9 mouse cellular contexts compared by ENCODE assay signal in genomic region chr15:102393584-102394014, GRCm38 (mm10). TPM values are rescaled to one million over a fixed set of nuclear protein-coding genes. Genes with fewer than 3 reads are reported as not detected.
DNase-seq lines count a peak whose midpoint lies in the region; ATAC-seq and TF ChIP-seq lines count a peak whose summit lies in the region.
"Had no signal": no experiment of that assay in that cellular context is flagged by ENCODE, and none has a peak within 500 bp of the region (broad histone marks: within the 10 kb centered on the region; RNA-seq: fewer than 3 reads in every experiment).

No protein-coding gene starts in this region.

- H3K4me1 ChIP-seq in midbrain, embryonic 11.5 days (ENCODE audit: control insufficient read depth, insufficient read depth, low read length): peaks cover 10% of the 10 kb centered on the region
- peaks cover 8% of the 10 kb centered on the region; the same call in 1 of the 2 replicates for H3K4me1 ChIP-seq in midbrain, embryonic 13.5 days (replicated peaks)
- H3K4me1 ChIP-seq in embryonic facial prominence, embryonic 15.5 days: peaks cover 13% of the 10 kb centered on the region
- peaks cover 21 to 33% of the 10 kb centered on the region in 2 experiments for H3K4me1 ChIP-seq in liver, embryonic 14.5 days (replicated peaks; ENCODE audit: control insufficient read depth in 2 of 2, insufficient read depth in 2 of 2, low read length in 1 of 2)
- no peaks in the 10 kb centered on the region for H3K4me1 ChIP-seq in stomach, postnatal 0 days (replicated peaks; ENCODE audit: control insufficient read depth, insufficient read depth)
- H3K4me1 ChIP-seq in cerebellum, adult 2 months (ENCODE audit: control insufficient read depth, insufficient read depth, low read length): no peaks in the 10 kb centered on the region

- no peak overlapping the region for H3K4me3 ChIP-seq in midbrain, embryonic 11.5 days (ENCODE audit: low read depth, low read length)
- no peak overlapping the region for H3K4me3 ChIP-seq in midbrain, embryonic 13.5 days (replicated peaks)
- no peak overlapping the region for H3K4me3 ChIP-seq in embryonic facial prominence, embryonic 15.5 days (replicated peaks)
- no peak overlapping the region for H3K4me3 ChIP-seq in liver, embryonic 14.5 days (ENCODE audit: insufficient read depth in 1 of 2, low read depth in 2 of 2, low read length in 2 of 2)
- no peak overlapping the region for H3K4me3 ChIP-seq in stomach, postnatal 0 days (ENCODE audit: low read depth, low read length)
- H3K4me3 ChIP-seq in cerebellum, adult 2 months (replicated peaks; ENCODE audit: insufficient read depth, low read depth, low read length): no peak overlapping the region

- peaks cover 6% of the 10 kb centered on the region; the same call in 1 of the 2 replicates for H3K27me3 ChIP-seq in midbrain, embryonic 11.5 days (ENCODE audit: control insufficient read depth, insufficient read depth, low read length)
- H3K27me3 ChIP-seq in midbrain, embryonic 13.5 days: peaks cover 10% of the 10 kb centered on the region
- H3K27me3 ChIP-seq in embryonic facial prominence, embryonic 15.5 days: no peaks in the 10 kb centered on the region
- no peaks in the 10 kb centered on the region for H3K27me3 ChIP-seq in liver, embryonic 14.5 days (ENCODE audit: control insufficient read depth, insufficient read depth, low read length)
- no peaks in the 10 kb centered on the region for H3K27me3 ChIP-seq in stomach, postnatal 0 days (ENCODE audit: control insufficient read depth, insufficient read depth, low read length)
- no peaks in the 10 kb centered on the region for H3K27me3 ChIP-seq in cerebellum, adult 2 months (ENCODE audit: control insufficient read depth, insufficient read depth, low read length)

- H3K9me3 ChIP-seq in midbrain, embryonic 11.5 days (ENCODE audit: control insufficient read depth, low read length): no peaks in the 10 kb centered on the region
- H3K9me3 ChIP-seq in midbrain, embryonic 13.5 days: no peaks in the 10 kb centered on the region
- H3K9me3 ChIP-seq in embryonic facial prominence, embryonic 15.5 days (replicated peaks): no peaks in the 10 kb centered on the region
- no peaks in the 10 kb centered on the region for H3K9me3 ChIP-seq in liver, embryonic 14.5 days (ENCODE audit: control insufficient read depth, low read length)
- no peaks in the 10 kb centered on the region for H3K9me3 ChIP-seq in stomach, postnatal 0 days (ENCODE audit: control insufficient read depth, low read length)

- no peak overlapping the region for H3K9ac ChIP-seq in midbrain, embryonic 11.5 days (ENCODE audit: low read length)
- H3K9ac ChIP-seq in midbrain, embryonic 13.5 days (replicated peaks): no peak overlapping the region
- no peak overlapping the region for H3K9ac ChIP-seq in embryonic facial prominence, embryonic 15.5 days
- no peak overlapping the region for H3K9ac ChIP-seq in liver, embryonic 14.5 days (replicated peaks)
- no peak overlapping the region for H3K9ac ChIP-seq in stomach, postnatal 0 days (ENCODE audit: low read length)

- no peak overlapping the region for H3K4me2 ChIP-seq in midbrain, embryonic 11.5 days
- H3K4me2 ChIP-seq in midbrain, embryonic 13.5 days (replicated peaks): no peak overlapping the region
- no peak overlapping the region for H3K4me2 ChIP-seq in embryonic facial prominence, embryonic 15.5 days (replicated peaks)
- H3K4me2 ChIP-seq in liver, embryonic 14.5 days (ENCODE audit: low read depth): no peak overlapping the region
- H3K4me2 ChIP-seq in stomach, postnatal 0 days (replicated peaks; ENCODE audit: low read depth): no peak overlapping the region

- DNase-seq in midbrain, embryonic 11.5 days (ENCODE audit: low spot score, missing footprints): peak; percentile 89
- no peak for DNase-seq in liver, embryonic 14.5 days (ENCODE audit: low read depth in 3 of 3, low spot score in 3 of 3)
- no peak for DNase-seq in stomach, postnatal 0 days (ENCODE audit: low spot score)
- DNase-seq in frontal cortex, postnatal 10 days (ENCODE audit: low spot score in 2 of 2): no peak
- DNase-seq in layer of hippocampus, postnatal 10 days (ENCODE audit: low spot score in 2 of 2): no peak
- DNase-seq in cerebellum, adult 2 months: no peak
- DNase-seq: adrenal gland, postnatal 10 days had no signal

- no peak for TF ChIP-seq POLR2A in cerebellum, adult 2 months (IDR thresholded peaks at IDR 0.05; ENCODE audit: borderline replicate concordance, insufficient read depth, low read length)

- no peak for TF ChIP-seq CTCF in liver, embryonic 14.5 days (IDR thresholded peaks at IDR 0.05; ENCODE audit: low read depth)
- no peak for TF ChIP-seq CTCF in stomach, postnatal 0 days (IDR thresholded peaks at IDR 0.05; ENCODE audit: low read depth)
- no peak for TF ChIP-seq CTCF in cerebellum, adult 2 months (IDR thresholded peaks at IDR 0.05; ENCODE audit: borderline replicate concordance, insufficient read depth, low read depth, low read length)

- H3K27ac ChIP-seq in midbrain, embryonic 11.5 days (ENCODE audit: low read depth, low read length): no peak overlapping the region
- no peak overlapping the region for H3K27ac ChIP-seq in midbrain, embryonic 13.5 days
- peak overlapping the region; percentile 51 for H3K27ac ChIP-seq in embryonic facial prominence, embryonic 15.5 days (replicated peaks)
- peak overlapping the region; percentile 48; the same call in 1 of the 2 replicates for H3K27ac ChIP-seq in liver, embryonic 14.5 days
- peak overlapping the region; percentile 81 for H3K27ac ChIP-seq in stomach, postnatal 0 days (replicated peaks)
- no peak overlapping the region for H3K27ac ChIP-seq in cerebellum, adult 2 months (ENCODE audit: insufficient read depth, low read length)

- H3K36me3 ChIP-seq in midbrain, embryonic 11.5 days (ENCODE audit: control insufficient read depth, insufficient read depth, low read length): no peaks in the 10 kb centered on the region
- no peaks in the 10 kb centered on the region for H3K36me3 ChIP-seq in midbrain, embryonic 13.5 days
- H3K36me3 ChIP-seq in embryonic facial prominence, embryonic 15.5 days: no peaks in the 10 kb centered on the region
- no peaks in the 10 kb centered on the region for H3K36me3 ChIP-seq in liver, embryonic 14.5 days (replicated peaks; ENCODE audit: control insufficient read depth, insufficient read depth, low read depth)
- no peaks in the 10 kb centered on the region for H3K36me3 ChIP-seq in stomach, postnatal 0 days (ENCODE audit: control insufficient read depth, insufficient read depth, low read length)

- ATAC-seq in midbrain, embryonic 11.5 days (ENCODE audit: low FRiP score): no peak
- no peak for ATAC-seq in midbrain, embryonic 13.5 days
- no peak for ATAC-seq in embryonic facial prominence, embryonic 15.5 days (ENCODE audit: insufficient number of reproducible peaks, low FRiP score, low TSS enrichment, low read depth)
- no peak for ATAC-seq in liver, embryonic 14.5 days (ENCODE audit: insufficient read depth)
- ATAC-seq in stomach, postnatal 0 days (ENCODE audit: low FRiP score, low TSS enrichment): peak; percentile 57

- no peak for TF ChIP-seq EP300 in liver, embryonic 14.5 days (IDR thresholded peaks at IDR 0.05; ENCODE audit: low read depth)
- no peak for TF ChIP-seq EP300 in stomach, postnatal 0 days (optimal IDR thresholded peaks at IDR 0.05)

RNA-seq across cellular contexts. Expression of gene Sp1, which starts 12.3 kb away (rescaled TPM):
- 11.2 and 11.7 TPM in 2 replicates for polyA plus RNA-seq in midbrain, embryonic 11.5 days (2014; fragmentation: Nextera tagmentation; extraction: Ambion mirVana)
- 5.6 TPM in 2 replicates for polyA plus RNA-seq in midbrain, embryonic 13.5 days (2015; fragmentation: Nextera tagmentation; extraction: Ambion mirVana)
- 10.0 and 11.8 TPM in 2 replicates for polyA plus RNA-seq in embryonic facial prominence, embryonic 15.5 days (2015; fragmentation: Nextera tagmentation; extraction: Ambion mirVana)
- 9.2 and 9.5 TPM in 2 replicates for polyA plus RNA-seq in liver, embryonic 14.5 days (2012; rRNA removed)
- polyA plus RNA-seq in liver, embryonic 14.5 days (2014; fragmentation: Nextera tagmentation; extraction: Ambion mirVana): 5.0 and 5.4 TPM in 2 replicates
- polyA plus RNA-seq in stomach, postnatal 0 days (2015; fragmentation: Nextera tagmentation; extraction: Ambion mirVana): 4.4 and 4.7 TPM in 2 replicates
- 10 to 100 TPM; 26.2 to 27.6 TPM for total RNA-seq in layer of hippocampus, postnatal 10 days (2021)
- polyA plus RNA-seq in cerebellum, adult 2 months (2012; rRNA removed): 12.6 and 14.1 TPM in 2 replicates

RNA-seq across cellular contexts. Expression of gene Sp7, which starts 26.6 kb away (rescaled TPM):
- polyA plus RNA-seq in midbrain, embryonic 11.5 days (2014; fragmentation: Nextera tagmentation; extraction: Ambion mirVana): 0.51 and 0.90 TPM in 2 replicates
- 0.14 and 0.28 TPM in 2 replicates for polyA plus RNA-seq in midbrain, embryonic 13.5 days (2015; fragmentation: Nextera tagmentation; extraction: Ambion mirVana)
- 35.4 and 35.8 TPM in 2 replicates for polyA plus RNA-seq in embryonic facial prominence, embryonic 15.5 days (2015; fragmentation: Nextera tagmentation; extraction: Ambion mirVana)
- 0.01 and 0.07 TPM in 2 replicates for polyA plus RNA-seq in liver, embryonic 14.5 days (2012; rRNA removed)
- polyA plus RNA-seq in liver, embryonic 14.5 days (2014; fragmentation: Nextera tagmentation; extraction: Ambion mirVana): 0.04 TPM in 1 of 2 replicates, not detected in the other
- 0.40 and 0.41 TPM in 2 replicates for polyA plus RNA-seq in stomach, postnatal 0 days (2015; fragmentation: Nextera tagmentation; extraction: Ambion mirVana)
- under 1 TPM; 0.18 to 0.27 TPM for total RNA-seq in layer of hippocampus, postnatal 10 days (2021)
- 1.4 TPM in 2 replicates for polyA plus RNA-seq in cerebellum, adult 2 months (2012; rRNA removed)

RNA-seq across cellular contexts. Expression of gene Aaas, which starts 43.0 kb away (rescaled TPM):
- polyA plus RNA-seq in midbrain, embryonic 11.5 days (2014; fragmentation: Nextera tagmentation; extraction: Ambion mirVana): 76.5 and 82.5 TPM in 2 replicates
- 41.4 and 44.1 TPM in 2 replicates for polyA plus RNA-seq in midbrain, embryonic 13.5 days (2015; fragmentation: Nextera tagmentation; extraction: Ambion mirVana)
- 61.2 and 63.0 TPM in 2 replicates for polyA plus RNA-seq in embryonic facial prominence, embryonic 15.5 days (2015; fragmentation: Nextera tagmentation; extraction: Ambion mirVana)
- 31.0 and 33.7 TPM in 2 replicates for polyA plus RNA-seq in liver, embryonic 14.5 days (2012; rRNA removed)
- 44.3 and 48.9 TPM in 2 replicates for polyA plus RNA-seq in liver, embryonic 14.5 days (2014; fragmentation: Nextera tagmentation; extraction: Ambion mirVana)
- polyA plus RNA-seq in stomach, postnatal 0 days (2015; fragmentation: Nextera tagmentation; extraction: Ambion mirVana): 21.1 and 21.7 TPM in 2 replicates
- 10 to 100 TPM; 23.2 to 26.3 TPM for total RNA-seq in layer of hippocampus, postnatal 10 days (2021)
- polyA plus RNA-seq in cerebellum, adult 2 months (2012; rRNA removed): 29.7 and 33.1 TPM in 2 replicates

RNA-seq across cellular contexts. Expression of gene Amhr2, which starts 51.6 kb away (rescaled TPM):
- 0.37 TPM in 1 of 2 replicates, not detected in the other for polyA plus RNA-seq in midbrain, embryonic 11.5 days (2014; fragmentation: Nextera tagmentation; extraction: Ambion mirVana)
- 0.30 and 0.74 TPM in 2 replicates for polyA plus RNA-seq in midbrain, embryonic 13.5 days (2015; fragmentation: Nextera tagmentation; extraction: Ambion mirVana)
- polyA plus RNA-seq in embryonic facial prominence, embryonic 15.5 days (2015; fragmentation: Nextera tagmentation; extraction: Ambion mirVana): 0.59 and 0.75 TPM in 2 replicates
- polyA plus RNA-seq in liver, embryonic 14.5 days (2012; rRNA removed): 0.05 and 0.06 TPM in 2 replicates
- 0.11 and 0.23 TPM in 2 replicates for polyA plus RNA-seq in liver, embryonic 14.5 days (2014; fragmentation: Nextera tagmentation; extraction: Ambion mirVana)
- polyA plus RNA-seq in stomach, postnatal 0 days (2015; fragmentation: Nextera tagmentation; extraction: Ambion mirVana): 0.42 and 0.80 TPM in 2 replicates
- total RNA-seq in layer of hippocampus, postnatal 10 days (2021): under 1 TPM; 0.42 to 0.75 TPM
- 3.2 TPM in 2 replicates for polyA plus RNA-seq in cerebellum, adult 2 months (2012; rRNA removed)

Comparison
In these comparisons a context has a peak if more than half of its experiments do, and no peak if none do; other contexts are left out.
1. H3K27ac ChIP-seq: peak in embryonic facial prominence, embryonic 15.5 days (single experiment), liver, embryonic 14.5 days (single experiment) and stomach, postnatal 0 days (single experiment); none in midbrain, embryonic 11.5 days (single experiment), midbrain, embryonic 13.5 days (single experiment) and cerebellum, adult 2 months (single experiment).
2. RNA of gene Sp7, which starts 26.6 kb away (polyA plus RNA-seq): 35.4 to 35.8 TPM in embryonic facial prominence, embryonic 15.5 days; 1.4 TPM in cerebellum, adult 2 months, 0.51 to 0.90 TPM in midbrain, embryonic 11.5 days, 0.40 to 0.41 TPM in stomach, postnatal 0 days, 0.14 to 0.28 TPM in midbrain, embryonic 13.5 days and 0.01 to 0.07 TPM in liver, embryonic 14.5 days; every median in the first group is over 10 times any median in the second.